Mouse (Mus musculus) thymus, adult 2 months (tissue): ENCODE results near the gene Grasp.

Experiments used
- CTCF ChIP-seq: fragments of 200-500 bp; IDR thresholded peaks from 2 replicates; pipeline ENCODE4 v1.5.1; 2012; ENCODE audit warnings: mild to moderate bottlenecking, control low read depth, low read length, moderate library complexity, borderline replicate concordance; ENCODE audit not compliant: control insufficient read depth, poor library complexity, insufficient read depth; ENCODE audit errors: extremely low read depth
- POLR2A ChIP-seq: fragments of 200-500 bp; IDR thresholded peaks from 2 replicates; pipeline ENCODE4 v1.6.1; 2012; ENCODE audit warnings: mild to moderate bottlenecking, low read length, control low read depth, moderate library complexity; ENCODE audit not compliant: control insufficient read depth, poor library complexity, insufficient read depth; ENCODE audit errors: extremely low read depth

DNA sequence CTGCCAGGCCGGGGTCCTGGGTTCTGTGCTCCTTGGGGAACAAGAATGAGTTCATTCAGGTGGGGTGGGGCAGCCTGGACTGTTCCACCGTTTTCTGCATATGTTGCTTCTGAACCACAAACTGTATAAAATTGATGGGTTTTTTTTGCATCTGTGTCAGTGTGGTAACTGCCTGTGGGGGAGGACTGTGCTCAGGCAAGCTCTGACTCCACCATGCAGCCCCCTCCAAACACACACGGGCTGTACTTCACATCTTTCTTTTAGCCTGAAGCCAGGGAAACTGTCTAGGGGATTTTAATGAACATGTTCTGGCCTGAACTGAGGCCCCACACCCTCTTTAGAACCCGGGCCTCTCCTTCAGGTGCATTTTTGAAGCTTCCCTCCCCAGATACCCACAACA is 8.6 kb downstream of the Grasp start:
- TF ChIP-seq POLR2A (no peak), CTCF (no peak)
